Mouse (Mus musculus): Measurements from ENCODE around the gene BC030499. TPM values are rescaled to one million over a fixed set of nuclear protein-coding genes. Genes with fewer than 3 reads are reported as not detected.

Gene BC030499
- polyA plus RNA-seq (2016; fragmentation: Nextera tagmentation; extraction: Ambion mirVana): 0.34 and 0.51 TPM in 2 replicates

GRCm38 (mm10) chr11:78290654-78291053, at the start of gene BC030499:
Gene BC030499, plus strand, starts transcription at chr11:78290841.
- WGBS: 91% methylated on average over 4 of the region's 4 CpGs

GRCm38 (mm10) chr11:78245261-78245626, 45.4 kb upstream of the BC030499 start:
- no peaks in the 10 kb centered on the region for H3K27me3 ChIP-seq
- H3K4me2 ChIP-seq (replicated peaks): peak overlapping the region; percentile 84
- WGBS: under 1% methylated on average over 19 of the region's 19 CpGs
- ATAC-seq (ENCODE audit: low FRiP score): no peak; the same call in none of the 2 replicates
- peaks cover 30% of the 10 kb centered on the region for H3K4me1 ChIP-seq
- H3K36me3 ChIP-seq: peaks cover 7% of the 10 kb centered on the region
- H3K9me3 ChIP-seq (replicated peaks): no peaks in the 10 kb centered on the region
- peak overlapping the region; percentile 95 for H3K27ac ChIP-seq
- H3K4me3 ChIP-seq: peak overlapping the region; percentile 99
- peak overlapping the region; percentile 94 for H3K9ac ChIP-seq

More at GRCm38 (mm10) chr11:78290654-78291053, at the start of gene BC030499:
- H3K9ac ChIP-seq: no peak within 1 kb of the TSS
- no peaks in the 10 kb centered on the region for H3K4me1 ChIP-seq
- H3K4me2 ChIP-seq (replicated peaks): no peak within 1 kb of the TSS
- no peaks in the 10 kb centered on the region for H3K9me3 ChIP-seq (replicated peaks)
- H3K36me3 ChIP-seq: peaks cover 72% of the 10 kb centered on the region
- H3K27me3 ChIP-seq: no peaks in the 10 kb centered on the region
- no peak for ATAC-seq (ENCODE audit: low FRiP score)
- H3K4me3 ChIP-seq: no peak within 1 kb of the TSS
- H3K27ac ChIP-seq: no peak within 1 kb of the TSS

DNA sequence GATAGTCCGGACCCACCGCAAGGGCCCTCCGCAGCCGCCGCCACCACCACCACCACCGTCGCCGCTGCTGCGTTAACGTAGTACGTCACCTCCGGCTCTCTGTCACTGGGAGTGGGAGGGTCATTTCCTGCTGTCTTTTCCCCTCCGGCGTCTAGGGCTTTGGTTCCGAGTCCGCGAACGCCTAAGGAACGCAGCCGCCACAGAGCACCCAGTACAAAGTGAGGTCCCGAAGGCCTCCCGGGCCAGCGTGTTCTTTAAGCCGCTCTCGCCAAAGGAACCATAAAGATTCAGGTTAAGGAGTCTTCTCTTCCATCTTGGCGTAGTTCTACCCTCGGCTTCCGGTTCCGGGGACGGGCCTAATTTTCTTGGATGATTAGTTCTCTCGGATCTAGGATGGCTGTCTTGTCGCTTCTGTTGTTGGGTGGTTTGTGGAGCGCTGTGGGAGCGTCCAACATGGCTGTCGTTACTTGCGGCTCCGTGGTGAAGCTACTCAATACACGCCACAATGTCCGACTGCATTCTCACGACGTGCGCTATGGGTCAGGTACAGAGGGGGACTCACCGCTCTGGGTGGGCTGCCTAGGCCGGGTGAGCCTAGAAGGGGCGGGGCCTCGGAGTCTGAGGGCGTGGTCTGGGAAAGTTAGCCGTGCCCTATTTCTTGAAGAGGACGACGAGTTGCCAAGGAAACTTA, 44.9 kb upstream of the BC030499 start, which contains the start of the genes Sdf2 and Supt6:
TSS of gene Sdf2 (plus strand) at position 120 of the 691 bp plus-strand sequence.
TSS of gene Supt6 (minus strand) at position 361 of the 691 bp plus-strand sequence.
- H3K9me3 ChIP-seq (replicated peaks): no peaks in the 10 kb centered on the region
- H3K4me2 ChIP-seq (replicated peaks): peak within 1 kb of the TSS; percentile 84
- no peaks in the 10 kb centered on the region for H3K27me3 ChIP-seq
- H3K36me3 ChIP-seq: peaks cover 6% of the 10 kb centered on the region; the same call in 1 of the 2 replicates
- WGBS: under 1% methylated on average over 50 of the region's 50 CpGs
- H3K27ac ChIP-seq: peak within 1 kb of the TSS; percentile 95
- peak; percentile 95 for ATAC-seq (ENCODE audit: low FRiP score)
- peaks cover 30% of the 10 kb centered on the region for H3K4me1 ChIP-seq
- H3K4me3 ChIP-seq: peak within 1 kb of the TSS; percentile 99
- peak within 1 kb of the TSS; percentile 94 for H3K9ac ChIP-seq

- peak overlapping the region; percentile 84 for H3K4me2 ChIP-seq (replicated peaks)
- H3K9me3 ChIP-seq (replicated peaks): no peaks in the 10 kb centered on the region
- peak overlapping the region; percentile 94 for H3K9ac ChIP-seq
- 52% methylated on average over 7 of the region's 7 CpGs for WGBS
- no peak for ATAC-seq (ENCODE audit: low FRiP score)
- H3K27ac ChIP-seq: 0 out of 2 replicates have a peak overlapping the region, but pooled peaks have one; percentile 95
- H3K36me3 ChIP-seq: peaks cover 7% of the 10 kb centered on the region
- peaks cover 30% of the 10 kb centered on the region for H3K4me1 ChIP-seq
- peak overlapping the region; percentile 99 for H3K4me3 ChIP-seq
- H3K27me3 ChIP-seq: no peaks in the 10 kb centered on the region
Observed at GRCm38 (mm10) chr11:78246318-78247011, 44.2 kb upstream of the BC030499 start.

- Histone ChIP-seq H3K36me3 (peaks cover 11% of the 10 kb centered on the region), H3K9me3 (replicated peaks) (no peaks in the 10 kb centered on the region), H3K9ac (no peak overlapping the region), H3K27me3 (no peaks in the 10 kb centered on the region), H3K4me1 (peaks cover 30% of the 10 kb centered on the region), H3K4me2 (replicated peaks) (peak overlapping the region; percentile 84), H3K4me3 (no peak overlapping the region), H3K27ac (no peak overlapping the region)
- no peak for ATAC-seq (ENCODE audit: low FRiP score)
- 73% methylated on average over 3 of the region's 3 CpGs for WGBS
Observed at GRCm38 (mm10) chr11:78247012-78247348, 43.7 kb upstream of the BC030499 start.

DNA sequence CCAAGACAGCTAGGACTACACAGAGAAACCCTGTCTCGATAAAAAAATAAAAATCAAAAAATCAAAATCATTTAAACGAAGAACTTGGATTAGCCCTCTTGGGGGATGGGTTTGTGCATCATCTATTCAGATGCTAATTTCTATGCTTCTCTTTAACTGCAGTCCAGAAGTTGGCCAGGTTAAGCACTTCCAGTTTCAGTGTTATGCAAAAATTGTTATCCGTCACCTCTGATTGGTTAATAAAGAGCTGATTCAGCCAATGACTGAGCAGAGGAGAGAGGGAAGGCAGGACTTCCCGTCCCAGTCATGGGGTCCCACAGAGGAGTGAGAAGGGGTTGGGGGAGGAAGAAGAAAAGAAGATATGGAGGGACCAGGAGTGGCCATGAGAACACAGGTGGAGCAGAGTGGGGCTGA, 42.9 kb upstream of the BC030499 start:
- H3K9me3 ChIP-seq (replicated peaks): no peaks in the 10 kb centered on the region
- ATAC-seq (ENCODE audit: low FRiP score): no peak
- no peaks in the 10 kb centered on the region for H3K27me3 ChIP-seq
- H3K4me2 ChIP-seq (replicated peaks): peak overlapping the region; percentile 6; the same call in 1 of the 2 replicates
- 57% methylated on average over 4 of the region's 4 CpGs for WGBS
- no peak overlapping the region for H3K27ac ChIP-seq
- H3K4me1 ChIP-seq: peaks cover 30% of the 10 kb centered on the region
- no peak overlapping the region for H3K9ac ChIP-seq
- no peak overlapping the region for H3K4me3 ChIP-seq
- H3K36me3 ChIP-seq: peaks cover 17% of the 10 kb centered on the region

DNA sequence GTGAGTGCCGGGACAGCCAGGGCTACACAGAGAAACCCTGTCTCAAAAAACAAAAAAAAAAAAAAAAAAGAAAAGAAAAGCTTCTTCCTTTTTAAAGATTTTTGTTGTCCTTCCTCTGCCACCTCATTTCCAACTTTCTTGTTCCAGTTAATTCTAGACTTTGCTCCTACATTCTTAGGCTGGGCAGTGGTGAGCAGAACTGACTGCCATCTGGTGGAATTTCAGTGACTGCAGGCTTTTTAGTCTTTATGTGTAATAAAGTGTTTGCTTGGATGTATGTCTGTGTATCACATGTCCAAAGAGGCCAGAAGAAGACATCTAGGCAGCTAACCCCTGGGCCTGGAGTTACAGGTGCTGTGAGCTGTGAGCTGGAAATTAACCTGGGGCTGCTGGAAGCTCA, 34.0 kb upstream of the BC030499 start:
- 100% methylated on average over 1 of the region's 1 CpGs for WGBS
- Histone ChIP-seq H3K9me3 (replicated peaks) (no peaks in the 10 kb centered on the region), H3K9ac (no peak overlapping the region), H3K4me2 (replicated peaks) (no peak overlapping the region), H3K4me1 (no peaks in the 10 kb centered on the region), H3K27ac (no peak overlapping the region), H3K36me3 (peaks cover 31% of the 10 kb centered on the region), H3K27me3 (peaks cover 14% of the 10 kb centered on the region), H3K4me3 (no peak overlapping the region)
- ATAC-seq (ENCODE audit: low FRiP score): no peak

GRCm38 (mm10) chr11:78260489-78261258, 30.0 kb upstream of the BC030499 start:
- H3K4me3 ChIP-seq: peak overlapping the region; percentile 86
- 98% methylated on average over 2 of the region's 2 CpGs for WGBS
- no peak overlapping the region for H3K27ac ChIP-seq
- H3K36me3 ChIP-seq: peaks cover 21% of the 10 kb centered on the region
- peaks cover 14% of the 10 kb centered on the region for H3K27me3 ChIP-seq
- no peaks in the 10 kb centered on the region for H3K9me3 ChIP-seq (replicated peaks)
- ATAC-seq (ENCODE audit: low FRiP score): no peak
- H3K9ac ChIP-seq: no peak overlapping the region
- peaks cover 6% of the 10 kb centered on the region for H3K4me1 ChIP-seq
- H3K4me2 ChIP-seq (replicated peaks): peak overlapping the region; percentile 72

GRCm38 (mm10) chr11:78261380-78262352, 29.0 kb upstream of the BC030499 start, which contains the start of gene 2610507B11Rik:
Gene 2610507B11Rik, plus strand, starts transcription at chr11:78261752.
- H3K4me2 ChIP-seq (replicated peaks): peak within 1 kb of the TSS; percentile 72
- H3K4me3 ChIP-seq: peak within 1 kb of the TSS; percentile 86
- H3K36me3 ChIP-seq: peaks cover 29% of the 10 kb centered on the region
- peaks cover 14% of the 10 kb centered on the region for H3K27me3 ChIP-seq
- WGBS: under 1% methylated on average over 88 of the region's 115 CpGs
- peak within 1 kb of the TSS; percentile 80 for H3K9ac ChIP-seq
- H3K27ac ChIP-seq: peak within 1 kb of the TSS; percentile 88
- no peaks in the 10 kb centered on the region for H3K9me3 ChIP-seq (replicated peaks)
- peaks cover 6% of the 10 kb centered on the region for H3K4me1 ChIP-seq
- peak; percentile 97 for ATAC-seq (ENCODE audit: low FRiP score)

DNA sequence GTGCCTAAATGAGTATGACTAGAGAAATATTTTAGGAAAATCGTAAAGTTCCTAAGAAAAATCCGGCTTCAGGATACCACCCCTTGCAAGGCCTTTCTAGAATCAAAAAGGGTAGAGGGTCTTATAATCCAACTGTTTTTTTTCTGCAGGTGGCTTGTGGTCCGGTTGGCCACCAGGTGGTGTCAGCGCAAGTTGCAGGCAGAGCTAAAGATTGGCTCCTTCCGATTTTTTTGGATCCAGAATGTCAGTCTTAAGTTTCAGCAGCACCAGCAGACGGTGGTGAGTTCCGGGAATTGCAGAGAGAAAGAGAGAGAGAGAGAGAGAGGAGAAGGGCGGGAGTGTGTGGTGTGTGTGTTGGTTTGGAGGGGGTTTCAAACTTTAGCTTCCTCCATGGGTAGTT, 28.1 kb upstream of the BC030499 start:
- Histone ChIP-seq H3K36me3 (peaks cover 37% of the 10 kb centered on the region), H3K4me2 (replicated peaks) (peak overlapping the region; percentile 72), H3K9ac (no peak overlapping the region), H3K27me3 (peaks cover 14% of the 10 kb centered on the region), H3K9me3 (replicated peaks) (no peaks in the 10 kb centered on the region), H3K4me3 (peak overlapping the region; percentile 86), H3K4me1 (peaks cover 6% of the 10 kb centered on the region), H3K27ac (no peak overlapping the region)
- 7% methylated on average over 8 of the region's 8 CpGs for WGBS
- ATAC-seq (ENCODE audit: low FRiP score): no peak

DNA sequence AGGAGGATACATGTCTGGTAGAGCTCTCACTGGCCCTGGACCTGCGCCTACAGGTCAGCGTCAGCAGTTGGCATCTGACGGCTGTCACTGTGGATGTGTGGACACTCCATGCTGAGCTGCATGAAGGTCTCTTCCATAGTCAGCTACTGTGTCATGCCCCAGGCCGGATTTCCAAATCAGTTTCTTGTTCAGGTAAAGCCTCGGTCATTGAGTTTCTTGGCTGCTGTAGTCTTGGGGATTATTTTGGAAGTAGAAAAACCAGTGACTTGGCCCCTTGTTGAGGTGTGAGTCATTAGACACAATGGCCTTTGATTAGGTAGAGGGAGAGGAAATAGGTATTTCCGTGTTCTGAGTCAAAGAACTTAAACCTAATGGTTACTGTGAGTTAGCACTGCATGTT, 25.1 kb upstream of the BC030499 start:
- Histone ChIP-seq H3K36me3 (peaks cover 63% of the 10 kb centered on the region), H3K9ac (no peak overlapping the region), H3K27me3 (no peaks in the 10 kb centered on the region), H3K27ac (no peak overlapping the region), H3K4me3 (no peak overlapping the region), H3K4me1 (peaks cover 6% of the 10 kb centered on the region), H3K4me2 (replicated peaks) (no peak overlapping the region), H3K9me3 (replicated peaks) (no peaks in the 10 kb centered on the region)
- WGBS: 94% methylated on average over 6 of the region's 6 CpGs
- no peak for ATAC-seq (ENCODE audit: low FRiP score)

All from hindbrain, embryonic 12.5 days (tissue).